Mouse (Mus musculus): ENCODE measurements at regions not wholly inside any gene's neighbourhood (a gene's known extent, or its start where the extent isn't known, plus 50 kb on each side); places are given as distances from the start of the nearest gene placed in this dataset.
A peak's percentile ranks its signal among the peaks of the same experiment; 100 is the strongest.

- no peak for DNase-seq
Measured at GRCm38 (mm10) chr13:102143848-102144247, 375.8 kb upstream of the Pik3r1 start.

GRCm38 (mm10) chr13:102148039-102148438 lies 380.0 kb upstream of the Pik3r1 start:
- no peak for DNase-seq

GRCm38 (mm10) chr13:102153785-102154608 lies 386.0 kb upstream of the Pik3r1 start:
- DNase-seq = no peak

- no peak for DNase-seq
Measured at GRCm38 (mm10) chr13:102154609-102154899, 386.5 kb upstream of the Pik3r1 start.

- DNase-seq = no peak
Measured at GRCm38 (mm10) chr13:102157369-102158130, 389.5 kb upstream of the Pik3r1 start.

GRCm38 (mm10) chr13:102173382-102174234 lies 405.6 kb upstream of the Pik3r1 start:
- no peak for DNase-seq

GRCm38 (mm10) chr13:102174431-102174830 lies 406.4 kb upstream of the Pik3r1 start:
- no peak for DNase-seq

- DNase-seq = no peak
Measured at GRCm38 (mm10) chr13:102174896-102175295, 406.9 kb upstream of the Pik3r1 start.

GRCm38 (mm10) chr13:102175406-102175805 lies 407.4 kb upstream of the Pik3r1 start:
- no peak for DNase-seq

- no peak for DNase-seq
Measured at GRCm38 (mm10) chr13:102176456-102176855, 408.4 kb upstream of the Pik3r1 start.

- no peak for DNase-seq
Measured at GRCm38 (mm10) chr13:102194716-102195115, 426.7 kb upstream of the Pik3r1 start.

- no peak for DNase-seq
Measured at GRCm38 (mm10) chr13:102202301-102202700, 434.3 kb upstream of the Pik3r1 start.

- DNase-seq = no peak
Measured at GRCm38 (mm10) chr13:102218486-102218885, 450.5 kb upstream of the Pik3r1 start.

GRCm38 (mm10) chr13:102231048-102231447 lies 462.3 kb upstream of the Cd180 start:
- no peak for DNase-seq

- DNase-seq = peak; percentile 3
Measured at GRCm38 (mm10) chr13:102232291-102232936, 460.9 kb upstream of the Cd180 start.

- DNase-seq = no peak
Measured at GRCm38 (mm10) chr13:102250884-102251283, 442.5 kb upstream of the Cd180 start.

GRCm38 (mm10) chr13:102251709-102252108 lies 441.6 kb upstream of the Cd180 start:
- DNase-seq = no peak

GRCm38 (mm10) chr13:102255401-102256371 lies 437.7 kb upstream of the Cd180 start:
- no peak for DNase-seq

GRCm38 (mm10) chr13:102258207-102258606 lies 435.2 kb upstream of the Cd180 start:
- no peak for DNase-seq

GRCm38 (mm10) chr13:102273818-102274217 lies 419.5 kb upstream of the Cd180 start:
- no peak for DNase-seq

GRCm38 (mm10) chr13:102275296-102275695 lies 418.1 kb upstream of the Cd180 start:
- no peak for DNase-seq

- DNase-seq = no peak
Measured at GRCm38 (mm10) chr13:102276885-102277284, 416.5 kb upstream of the Cd180 start.

Data from cerebellum, adult 8-10 months (tissue).